Mouse (Mus musculus) limb, embryonic 14.5 days (tissue): ENCODE measurements at regions not wholly inside any gene's neighbourhood (a gene's known extent, or its start where the extent isn't known, plus 50 kb on each side); places are given as distances from the start of the nearest gene placed in this dataset.
A peak's percentile ranks its signal among the peaks of the same experiment; 100 is the strongest.

Experiments
- ATAC-seq: fragments of 200-750 bp; cut with Nextera tagmentation; 2 replicates; pipeline ENCODE4 v1.8.0; 2017; ENCODE audit warnings: low read depth, moderate number of reproducible peaks, moderate TSS enrichment; ENCODE audit not compliant: low FRiP score
- DNase-seq: peaks from one replicate; pipeline ENCODE4 v3.0.0-alpha.2; 2015; ENCODE audit warnings: low spot score
- H3K27ac ChIP-seq: fragments of 300-500 bp; sonication (generic); replicated peaks from 2 replicates; pipeline ENCODE4 v1.5.1; 2014; ENCODE audit warnings: low read depth, mild to moderate bottlenecking, low read length, moderate library complexity, mixed read lengths
- H3K27me3 ChIP-seq: fragments of 300-500 bp; sonication (generic); 2 replicates; pipeline ENCODE4 v1.6.1; 2014; ENCODE audit warnings: low read length, mixed read lengths; ENCODE audit not compliant: control insufficient read depth, insufficient read depth
- H3K36me3 ChIP-seq: fragments of 300-500 bp; sonication (generic); 2 replicates; pipeline ENCODE4 v1.6.1; 2014; ENCODE audit warnings: mild to moderate bottlenecking, low read length, moderate library complexity, mixed read lengths; ENCODE audit not compliant: control insufficient read depth, insufficient read depth
- H3K4me1 ChIP-seq: fragments of 300-500 bp; sonication (generic); 2 replicates; pipeline ENCODE4 v1.6.1; 2014; ENCODE audit warnings: antibody characterized with exemption, low read length, mixed read lengths; ENCODE audit not compliant: control insufficient read depth, insufficient read depth
- H3K4me2 ChIP-seq: fragments of 300-500 bp; sonication (generic); replicated peaks from 2 replicates; pipeline ENCODE4 v1.6.1; 2014; ENCODE audit warnings: low read depth, mild to moderate bottlenecking, low read length, moderate library complexity; ENCODE audit not compliant: severe bottlenecking
- H3K4me3 ChIP-seq: fragments of 300-500 bp; sonication (generic); replicated peaks from 2 replicates; pipeline ENCODE4 v1.5.1; 2014; ENCODE audit warnings: low read length
- H3K9ac ChIP-seq: fragments of 300-500 bp; sonication (generic); 2 replicates; pipeline ENCODE4 v1.6.1; 2014; ENCODE audit warnings: mild to moderate bottlenecking, low read depth, low read length, moderate library complexity; ENCODE audit not compliant: severe bottlenecking
- H3K9me3 ChIP-seq: fragments of 300-500 bp; sonication (generic); 2 replicates; pipeline ENCODE4 v1.6.1; 2016; ENCODE audit warnings: low read length; ENCODE audit not compliant: control insufficient read depth
- POLR2A ChIP-seq: fragments of 200-500 bp; IDR thresholded peaks from 2 replicates; pipeline ENCODE4 v1.8.0; 2012; ENCODE audit warnings: inconsistent platforms, mild to moderate bottlenecking, moderate library complexity, borderline replicate concordance; ENCODE audit not compliant: insufficient read depth, insufficient read length; ENCODE audit errors: extremely low read depth
- WGBS: fragments of 180-500 bp; shearing (Covaris S2); extraction: QIAGEN DNeasy Blood & Tissue Kit; methylation state at CpG from one replicate; pipeline ENCODE4 v1.1.7; 2014; 5-methylcytosine and 5-hydroxymethylcytosine counted together

DNA sequence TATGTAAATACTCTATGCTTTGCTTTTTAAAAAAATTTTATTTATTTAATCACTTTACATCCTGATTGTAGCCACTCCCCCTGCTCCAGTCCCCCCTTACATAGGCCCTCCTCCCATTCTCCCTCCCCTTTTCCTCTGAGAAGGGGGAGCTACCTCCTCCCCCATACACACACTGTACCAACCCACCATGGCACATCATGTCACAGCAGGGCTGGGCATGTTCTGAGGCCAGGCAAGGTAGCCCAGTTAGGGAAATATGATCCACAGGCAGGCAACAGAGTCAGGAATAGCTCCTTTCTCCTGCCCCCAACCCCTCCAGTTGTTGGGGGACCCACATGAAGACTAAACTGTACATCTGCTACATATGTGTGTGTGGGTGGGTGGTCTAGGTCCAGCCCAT is 1130.7 kb upstream of the Gulo start:
- no peak overlapping the region for H3K9ac ChIP-seq
- H3K4me3 ChIP-seq: no peak overlapping the region
- H3K4me1 ChIP-seq: peaks cover 41% of the 10 kb centered on the region
- H3K27me3 ChIP-seq: no peaks in the 10 kb centered on the region
- H3K27ac ChIP-seq: no peak overlapping the region
- DNase-seq (no peak), ATAC-seq (no peak)
- TF ChIP-seq POLR2A: no peak
- no peak overlapping the region for H3K4me2 ChIP-seq
- H3K36me3 ChIP-seq: no peaks in the 10 kb centered on the region
- no peaks in the 10 kb centered on the region for H3K9me3 ChIP-seq

GRCm38 (mm10) chr14:67139152-67139551 is 1130.1 kb upstream of the Gulo start:
- no peak for ATAC-seq
- no peak for DNase-seq
- Histone ChIP-seq H3K4me3 (no peak overlapping the region), H3K27ac (no peak overlapping the region), H3K4me2 (no peak overlapping the region), H3K36me3 (no peaks in the 10 kb centered on the region), H3K9ac (no peak overlapping the region), H3K9me3 (no peaks in the 10 kb centered on the region), H3K4me1 (peaks cover 36% of the 10 kb centered on the region), H3K27me3 (no peaks in the 10 kb centered on the region)
- no peak for TF ChIP-seq POLR2A
- WGBS: 57% methylated on average over 5 of the region's 5 CpGs

DNA sequence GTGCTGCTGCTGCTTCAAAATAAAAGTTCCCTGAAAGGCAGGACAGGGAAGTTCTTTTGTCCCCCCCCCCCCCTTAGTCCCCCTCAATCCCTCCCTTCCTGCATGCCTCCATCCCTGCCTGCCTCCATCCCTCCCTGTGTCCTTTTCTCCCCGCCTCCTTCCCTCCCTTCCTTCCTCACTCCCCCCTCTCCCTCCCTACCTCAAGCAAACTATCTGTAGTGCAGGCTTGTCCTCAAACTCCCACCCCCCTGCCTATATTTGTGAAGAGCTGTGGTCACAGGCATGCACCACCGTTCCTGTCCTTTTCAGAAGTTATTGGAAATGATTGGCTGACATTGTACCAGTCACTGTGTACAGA is 1127.1 kb upstream of the Gulo start:
- Histone ChIP-seq H3K27me3 (no peaks in the 10 kb centered on the region), H3K4me1 (peaks cover 24% of the 10 kb centered on the region), H3K4me3 (no peak overlapping the region), H3K9ac (no peak overlapping the region), H3K27ac (peak overlapping the region; percentile 39; the same call in 1 of the 2 replicates), H3K9me3 (no peaks in the 10 kb centered on the region), H3K4me2 (no peak overlapping the region; the same call in 1 of the 2 replicates), H3K36me3 (no peaks in the 10 kb centered on the region)
- ATAC-seq (no peak), DNase-seq (no peak)
- WGBS: 10% methylated on average over 2 of the region's 2 CpGs
- no peak for TF ChIP-seq POLR2A

DNA sequence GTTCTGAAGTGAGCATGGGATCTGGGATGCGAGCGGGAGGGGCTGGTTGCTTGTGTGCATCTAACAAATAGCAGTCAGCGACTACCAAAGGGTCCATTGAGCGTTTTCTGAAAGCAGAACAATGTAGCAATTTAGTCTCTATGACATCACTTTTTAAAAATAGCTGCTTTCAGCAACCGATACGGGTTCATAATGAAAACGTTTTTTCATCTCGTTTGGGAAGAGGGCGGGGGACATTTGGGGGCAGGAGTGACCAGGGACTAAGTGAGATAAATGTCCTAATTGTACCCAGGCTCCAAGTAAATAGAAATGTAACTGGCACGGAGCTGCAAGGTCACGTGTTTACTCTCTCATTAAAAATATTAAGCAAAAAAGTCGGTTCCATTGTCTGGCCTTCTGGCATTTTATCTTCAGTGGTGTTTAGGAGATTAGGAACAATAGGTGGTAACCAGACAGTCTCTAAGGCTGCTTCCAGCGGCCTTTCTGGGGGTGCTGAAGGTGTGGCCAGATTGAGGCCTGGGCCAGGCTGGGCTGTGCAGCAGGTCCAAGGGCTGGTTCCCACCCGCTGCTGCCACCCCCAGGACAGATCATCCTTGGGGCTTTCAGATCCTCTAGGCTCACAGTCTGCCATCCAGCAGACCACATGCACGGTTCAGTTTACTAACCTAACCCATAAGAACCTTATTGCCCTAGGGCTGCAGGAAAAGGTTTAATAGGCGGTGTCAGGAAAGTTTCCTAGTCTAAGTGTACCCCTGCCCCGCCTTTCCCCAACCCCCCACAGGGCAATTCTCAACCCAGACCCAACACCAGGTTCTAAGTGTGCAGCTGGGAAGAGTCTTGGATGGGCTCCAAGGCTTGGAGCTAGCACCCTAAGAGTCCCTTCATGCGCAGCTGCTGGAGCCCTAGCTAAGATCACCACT is 1126.5 kb upstream of the Gulo start:
- no peaks in the 10 kb centered on the region for H3K36me3 ChIP-seq
- H3K4me1 ChIP-seq: peaks cover 24% of the 10 kb centered on the region
- TF ChIP-seq POLR2A: no peak
- 31% methylated on average over 18 of the region's 18 CpGs for WGBS
- no peak overlapping the region for H3K4me3 ChIP-seq
- peak overlapping the region; percentile 29 for H3K27ac ChIP-seq
- peak; percentile 92 for ATAC-seq
- H3K9ac ChIP-seq: no peak overlapping the region
- peak; percentile 93 for DNase-seq
- H3K9me3 ChIP-seq: no peaks in the 10 kb centered on the region
- H3K27me3 ChIP-seq: no peaks in the 10 kb centered on the region
- H3K4me2 ChIP-seq: peak overlapping the region; percentile 22

DNA sequence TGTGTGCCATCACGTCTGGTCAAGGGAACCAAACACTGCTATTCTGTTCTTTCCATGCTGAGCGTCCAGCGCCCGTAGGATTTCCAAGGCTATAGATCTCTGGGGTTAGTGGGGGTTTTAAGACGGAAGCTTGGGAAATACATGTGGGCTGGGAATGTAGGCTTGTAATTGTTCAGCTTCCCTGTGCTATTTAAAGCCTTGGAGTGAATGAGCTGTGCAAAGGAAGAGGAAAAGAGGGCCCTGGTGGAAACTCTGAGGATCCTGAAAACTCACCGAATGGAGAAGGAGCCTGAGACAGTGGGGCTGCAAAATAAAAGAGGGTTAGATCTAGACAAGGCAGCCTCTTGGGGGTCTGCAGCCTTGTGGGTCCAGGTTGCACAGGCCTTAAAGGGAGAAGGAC is 1124.2 kb upstream of the Gulo start:
- 54% methylated on average over 6 of the region's 6 CpGs for WGBS
- H3K4me2 ChIP-seq: no peak overlapping the region
- TF ChIP-seq POLR2A: no peak

More for the DNA sequence above, 1124.2 kb upstream of the Gulo start:
- H3K4me3 ChIP-seq: no peak overlapping the region
- DNase-seq (no peak), ATAC-seq (no peak)
- no peaks in the 10 kb centered on the region for H3K9me3 ChIP-seq
- no peak overlapping the region; the same call in 1 of the 2 replicates for H3K27ac ChIP-seq
- H3K36me3 ChIP-seq: no peaks in the 10 kb centered on the region
- peaks cover 24% of the 10 kb centered on the region for H3K4me1 ChIP-seq
- H3K27me3 ChIP-seq: no peaks in the 10 kb centered on the region
- H3K9ac ChIP-seq: no peak overlapping the region
